Mouse (Mus musculus) myocyte (in vitro differentiated cells): ENCODE data around the gene Elk3.

Experiments used
- MAX ChIP-seq: IDR thresholded peaks from one replicate; pipeline ENCODE4 v1.6.1; 2011; ENCODE audit warnings: low read depth, mild to moderate bottlenecking, control low read depth
- POLR2A ChIP-seq: IDR thresholded peaks from one replicate; pipeline ENCODE4 v1.6.1; 2011; ENCODE audit warnings: low read depth, mild to moderate bottlenecking, control low read depth, moderate library complexity; ENCODE audit not compliant: insufficient read length
- USF1 ChIP-seq: IDR thresholded peaks from one replicate; pipeline ENCODE4 v1.6.1; 2011; ENCODE audit warnings: low read depth, mild to moderate bottlenecking, control low read depth, moderate library complexity

- TF ChIP-seq POLR2A, result no peak
- no peak for TF ChIP-seq MAX
- TF ChIP-seq USF1, result no peak
Measured at GRCm38 (mm10) chr10:93301831-93302230, 9.1 kb downstream of the Elk3 start.
